Mouse (Mus musculus) cerebellum, adult 11 months (tissue): Measurements from ENCODE around the gene Msi2.

Source experiments
- DNase-seq: peaks from one replicate; pipeline ENCODE4 v3.0.0; 2022

The Msi2 gene

GRCm38 (mm10) chr11:88709876-88710614 is 8.3 kb downstream of the Msi2 start:
- no peak for DNase-seq

- no peak for DNase-seq
These were observed 11.0 kb downstream of the Msi2 start for GRCm38 (mm10) chr11:88707228-88707775.

GRCm38 (mm10) chr11:88704688-88705087 is 13.6 kb downstream of the Msi2 start:
- DNase-seq = no peak

- no peak for DNase-seq
These were observed 15.1 kb downstream of the Msi2 start for GRCm38 (mm10) chr11:88703220-88703619.

GRCm38 (mm10) chr11:88701976-88702659 is 16.2 kb downstream of the Msi2 start:
- no peak for DNase-seq

- no peak for DNase-seq
These were observed 17.3 kb downstream of the Msi2 start for GRCm38 (mm10) chr11:88701020-88701419.

GRCm38 (mm10) chr11:88700202-88700711 is 18.1 kb downstream of the Msi2 start:
- no peak for DNase-seq

- DNase-seq = no peak
These were observed 24.1 kb downstream of the Msi2 start for GRCm38 (mm10) chr11:88693905-88694893.

GRCm38 (mm10) chr11:88693002-88693769 is 25.1 kb downstream of the Msi2 start:
- DNase-seq = no peak

GRCm38 (mm10) chr11:88692374-88692773 is 25.9 kb downstream of the Msi2 start:
- no peak for DNase-seq

GRCm38 (mm10) chr11:88690556-88691287 is 27.6 kb downstream of the Msi2 start:
- DNase-seq = no peak

GRCm38 (mm10) chr11:88689831-88690459 is 28.4 kb downstream of the Msi2 start:
- DNase-seq = no peak

- DNase-seq = no peak
These were observed 29.7 kb downstream of the Msi2 start for GRCm38 (mm10) chr11:88688644-88689043.

GRCm38 (mm10) chr11:88687711-88688110 is 30.6 kb downstream of the Msi2 start:
- no peak for DNase-seq

- no peak for DNase-seq
These were observed 31.3 kb downstream of the Msi2 start for GRCm38 (mm10) chr11:88687010-88687409.

GRCm38 (mm10) chr11:88686061-88686460 is 32.3 kb downstream of the Msi2 start:
- no peak for DNase-seq

- no peak for DNase-seq
These were observed 35.1 kb downstream of the Msi2 start for GRCm38 (mm10) chr11:88683026-88683770.

GRCm38 (mm10) chr11:88677350-88677749 is 41.0 kb downstream of the Msi2 start:
- DNase-seq = no peak

GRCm38 (mm10) chr11:88676597-88676996 is 41.7 kb downstream of the Msi2 start:
- no peak for DNase-seq
